Mouse (Mus musculus) kidney, adult 9 months (tissue): ENCODE results near the gene Lpin1.
A peak's percentile ranks its signal among the peaks of the same experiment; 100 is the strongest.

ENCODE experiments used
- DNase-seq: peaks from one replicate; pipeline ENCODE4 v3.0.0; 2022

Lpin1 gene

GRCm38 (mm10) chr12:16618512-16619274 lies 7.9 kb upstream of the Lpin1 start:
- DNase-seq: peak; percentile 96

DNA sequence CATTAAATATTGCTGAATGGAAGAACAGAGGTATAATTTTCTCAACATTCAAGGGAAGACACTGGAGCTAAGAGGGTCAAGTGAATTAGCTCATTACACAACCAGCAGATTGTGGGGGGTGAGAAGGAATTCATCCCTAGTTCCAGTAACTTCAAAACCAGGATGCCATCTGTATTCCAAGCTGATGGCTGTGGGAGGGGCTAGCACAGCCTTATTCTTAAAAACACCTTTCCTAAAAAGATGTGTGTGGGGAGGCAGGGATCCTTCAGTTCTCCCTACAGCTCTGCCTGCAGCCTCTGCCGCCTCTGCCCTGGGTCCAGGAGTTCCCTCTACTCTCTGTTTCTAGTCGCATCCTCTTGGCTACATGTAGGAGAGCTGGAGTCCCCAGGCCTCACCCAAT lies 5.0 kb upstream of the Lpin1 start:
- no peak for DNase-seq

DNA sequence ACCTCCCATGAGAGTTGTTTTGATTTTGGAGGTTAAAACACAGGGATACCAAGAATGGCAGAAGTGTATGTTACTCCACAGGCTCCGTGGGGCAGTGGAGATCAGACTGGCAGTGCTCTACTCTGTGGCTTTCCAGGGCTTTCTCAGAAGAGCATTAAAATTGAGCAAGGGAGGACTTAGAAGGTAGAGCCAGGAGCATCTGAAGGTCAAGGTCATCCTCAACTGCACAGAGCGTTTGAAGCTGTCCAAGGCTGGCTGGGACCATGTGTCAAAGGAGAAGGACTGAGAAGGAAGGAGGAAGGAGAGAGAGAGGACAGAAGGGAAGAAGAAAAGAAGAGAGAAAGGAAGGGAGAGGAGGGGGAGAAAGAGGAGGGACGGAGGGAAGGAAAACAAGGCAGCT lies 3.8 kb upstream of the Lpin1 start:
- no peak for DNase-seq

- DNase-seq: no peak
Measured at GRCm38 (mm10) chr12:16605624-16606023, 5.1 kb downstream of the Lpin1 start.

DNA sequence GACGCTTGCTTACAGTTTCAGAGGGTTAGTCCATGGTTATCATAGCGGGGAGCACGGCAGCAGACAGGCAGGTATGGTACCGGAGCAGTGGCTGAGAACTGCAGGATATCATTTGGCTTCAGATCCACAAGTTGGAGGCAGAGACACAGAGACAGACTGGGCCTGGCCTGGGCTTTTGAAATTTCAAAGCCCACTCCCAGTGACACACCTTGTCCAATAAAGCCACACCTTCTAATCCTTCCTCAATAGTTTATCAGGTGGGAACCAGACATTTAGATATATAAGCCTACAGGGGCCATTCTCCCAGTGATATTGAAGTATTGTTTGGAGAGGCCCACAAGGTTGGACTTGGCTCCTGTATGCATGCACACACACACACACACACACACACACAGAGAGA lies 8.5 kb downstream of the Lpin1 start:
- no peak for DNase-seq

DNA sequence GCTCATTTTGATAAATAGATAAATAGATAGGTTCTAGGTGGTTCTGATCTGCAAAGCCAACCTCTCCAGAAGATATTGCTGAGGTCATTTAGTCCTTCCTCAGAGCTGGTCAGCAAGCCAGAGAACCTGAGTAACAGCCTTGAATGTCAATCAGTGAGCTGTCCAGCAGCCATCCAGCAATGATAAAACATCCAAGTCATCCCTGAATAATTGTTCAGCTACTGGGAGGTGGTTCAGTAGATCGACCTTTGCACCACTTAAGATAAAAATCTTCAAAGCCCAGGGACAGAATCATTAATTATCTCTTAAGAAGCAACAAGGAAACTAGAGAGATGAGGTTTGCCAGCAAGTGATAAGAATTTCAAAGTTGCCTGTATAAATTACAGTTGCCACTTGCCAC lies 10.4 kb downstream of the Lpin1 start:
- no peak for DNase-seq

- DNase-seq: no peak
Measured at GRCm38 (mm10) chr12:16599359-16599758, 11.4 kb downstream of the Lpin1 start.

DNA sequence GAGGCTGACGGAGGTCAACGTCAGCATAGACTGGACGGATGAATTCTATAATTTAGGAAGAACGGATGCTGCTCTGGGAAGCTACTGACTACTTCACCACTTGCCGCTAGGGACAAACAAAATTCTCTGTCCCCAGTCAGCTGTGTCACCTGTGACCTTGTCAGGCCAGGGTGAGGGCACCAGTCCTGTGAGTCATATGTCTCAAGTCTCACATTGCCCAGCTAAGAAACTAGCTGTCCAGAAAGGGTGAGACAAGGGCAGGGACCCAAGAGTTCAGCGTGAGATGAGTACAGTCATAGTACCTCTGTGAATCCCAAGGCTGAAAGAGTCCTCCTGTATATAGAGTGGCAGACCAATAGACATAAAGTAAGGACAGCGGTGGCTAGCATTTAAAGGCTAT lies 17.0 kb downstream of the Lpin1 start:
- no peak for DNase-seq

GRCm38 (mm10) chr12:16593014-16593413 lies 17.8 kb downstream of the Lpin1 start:
- DNase-seq: no peak

GRCm38 (mm10) chr12:16592451-16592850 lies 18.3 kb downstream of the Lpin1 start:
- no peak for DNase-seq

DNA sequence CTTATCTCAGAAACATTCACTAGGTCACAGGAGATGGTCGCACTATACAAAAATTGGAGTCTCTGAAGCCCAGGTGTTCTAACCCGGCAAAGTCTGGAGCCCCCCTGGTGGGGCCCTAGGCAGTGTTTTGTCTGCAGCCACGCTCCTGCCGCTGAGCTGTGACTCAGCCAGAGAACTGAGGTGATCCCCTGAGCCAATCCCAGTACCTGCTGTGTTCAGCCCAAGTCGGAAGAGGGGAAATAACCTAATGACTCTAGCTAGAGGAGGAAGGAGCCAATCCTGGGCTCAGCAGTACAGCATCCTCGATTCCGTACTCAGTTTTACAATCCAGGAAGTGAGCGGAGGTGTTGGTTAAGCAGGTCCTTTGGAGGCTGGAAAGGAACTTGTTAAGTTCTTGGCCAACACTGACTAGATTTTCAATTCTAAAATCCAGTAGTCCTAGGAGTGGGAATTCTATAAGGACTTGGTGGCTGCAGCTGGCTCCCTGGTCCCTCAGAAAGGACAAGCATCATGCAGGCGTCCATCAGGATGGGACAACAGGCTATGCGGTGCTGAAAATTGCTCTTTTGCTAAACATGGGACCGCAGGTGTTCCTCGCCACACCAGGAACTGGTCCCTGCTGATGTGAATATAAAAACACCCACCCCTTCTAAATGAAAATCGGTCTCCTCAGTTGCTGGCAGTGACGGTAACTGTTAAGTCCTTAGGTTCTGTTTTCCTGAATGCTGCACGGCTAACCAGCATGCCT lies 19.1 kb downstream of the Lpin1 start:
- DNase-seq: peak; percentile 86

GRCm38 (mm10) chr12:16589966-16590365 lies 20.8 kb downstream of the Lpin1 start:
- peak; percentile 54 for DNase-seq

DNA sequence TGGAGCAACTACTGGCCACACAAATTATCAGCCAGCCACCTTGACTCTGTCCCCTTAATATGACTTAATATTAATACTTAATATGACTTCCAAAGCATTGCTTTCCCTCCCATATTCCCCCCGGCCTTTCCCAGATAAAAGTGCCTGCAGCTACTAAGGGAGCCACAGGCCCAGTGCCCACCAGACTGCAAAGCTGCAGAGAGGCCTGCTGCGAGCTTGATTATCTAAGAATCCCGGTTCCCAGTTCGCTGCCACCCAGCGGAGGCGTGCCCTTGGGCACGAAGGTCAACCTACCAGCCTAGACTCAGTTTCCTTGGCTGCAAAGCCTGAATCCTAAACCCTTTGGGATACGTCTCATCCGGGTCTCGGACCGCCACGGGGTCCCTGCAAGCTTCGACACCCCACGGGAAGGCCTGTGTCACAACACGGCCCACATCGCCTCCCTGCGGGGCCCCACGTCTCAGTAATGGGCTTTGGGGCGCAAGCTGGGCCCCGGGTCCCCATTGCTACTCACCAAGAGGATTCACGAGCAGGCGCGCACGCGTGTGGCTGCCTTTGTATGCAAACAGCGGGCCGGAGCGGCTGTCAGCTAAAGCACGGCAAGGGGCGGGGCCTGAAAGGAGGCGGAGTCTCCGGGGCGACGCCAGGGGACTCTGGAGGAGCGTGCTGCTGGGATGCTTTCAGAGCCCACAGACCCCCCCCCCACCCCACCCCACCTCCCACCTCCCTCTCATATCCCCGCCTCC lies 21.4 kb downstream of the Lpin1 start:
- peak; percentile 95 for DNase-seq

GRCm38 (mm10) chr12:16588396-16589042 lies 22.2 kb downstream of the Lpin1 start:
- peak; percentile 54 for DNase-seq

GRCm38 (mm10) chr12:16587767-16588166 lies 23.0 kb downstream of the Lpin1 start:
- DNase-seq: no peak

GRCm38 (mm10) chr12:16587111-16587510 lies 23.7 kb downstream of the Lpin1 start:
- peak; percentile 88 for DNase-seq

DNA sequence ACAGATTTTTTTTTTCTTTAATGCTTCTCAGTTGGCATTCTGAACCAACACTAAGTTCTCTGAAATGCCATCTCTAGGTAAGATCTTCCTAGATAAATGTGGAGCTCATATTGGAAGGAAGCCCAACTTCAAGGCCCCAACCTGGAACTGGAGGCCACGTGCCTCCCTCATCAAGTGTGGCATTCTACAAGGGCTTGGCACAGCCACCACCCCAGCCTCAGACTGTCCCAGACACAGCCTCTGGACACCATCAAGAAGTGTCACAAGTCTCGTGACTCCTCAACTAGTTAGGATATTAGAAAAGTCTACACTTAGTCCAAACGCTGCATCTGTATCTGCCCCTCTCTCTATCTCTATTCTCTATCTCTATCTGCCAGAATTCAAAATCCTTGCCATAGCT lies 25.8 kb downstream of the Lpin1 start:
- no peak for DNase-seq

DNA sequence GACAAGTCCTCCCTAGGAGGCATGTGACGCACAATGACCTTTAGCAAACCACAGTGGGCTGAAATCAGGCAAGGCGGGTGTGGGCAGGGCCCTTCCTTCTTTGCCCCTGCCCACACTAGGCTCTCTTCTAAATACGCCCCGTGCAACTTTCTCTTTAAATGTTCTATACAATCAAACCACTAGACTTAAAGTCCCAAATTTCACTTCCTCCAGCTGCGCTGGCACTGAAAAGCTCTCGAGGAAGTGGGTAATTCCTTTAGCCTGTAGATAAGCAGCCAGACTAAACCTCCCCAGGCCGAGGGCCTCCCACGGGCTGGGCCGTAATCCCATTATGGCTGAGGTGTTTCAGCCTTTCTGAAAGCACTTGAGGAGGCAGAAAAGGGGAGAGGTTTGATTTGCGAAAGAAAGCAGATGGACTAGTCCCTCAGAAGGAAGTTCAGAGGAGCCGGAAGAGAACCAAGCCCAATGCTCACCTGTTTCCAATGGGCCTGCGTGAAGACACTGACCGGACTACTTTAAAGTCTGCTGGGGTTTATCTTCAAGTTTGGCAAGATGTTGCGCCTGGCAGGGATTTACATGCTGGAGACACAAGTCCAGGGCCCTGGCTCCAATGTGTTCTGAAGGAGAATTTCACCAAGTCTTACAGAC lies 26.6 kb downstream of the Lpin1 start:
- no peak for DNase-seq

DNA sequence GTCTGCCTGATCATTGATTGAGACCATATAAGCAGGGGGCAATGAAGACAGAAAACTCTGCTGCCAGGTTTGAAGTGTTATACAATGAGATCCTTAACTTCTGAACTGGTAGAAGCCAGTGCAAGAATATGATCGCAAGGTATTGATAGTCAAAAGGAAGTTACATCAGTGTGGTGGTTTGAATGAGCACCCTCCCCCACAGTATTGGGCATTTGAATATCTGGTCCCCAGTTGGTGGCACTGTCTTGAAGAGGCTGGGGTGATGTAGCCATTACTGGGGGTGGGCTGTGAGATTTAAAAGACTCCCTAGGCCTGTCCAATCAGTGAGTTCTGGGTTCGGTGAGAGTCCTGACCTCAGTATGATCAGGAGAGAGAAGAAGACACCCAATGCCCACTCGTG lies 27.5 kb downstream of the Lpin1 start:
- no peak for DNase-seq

DNA sequence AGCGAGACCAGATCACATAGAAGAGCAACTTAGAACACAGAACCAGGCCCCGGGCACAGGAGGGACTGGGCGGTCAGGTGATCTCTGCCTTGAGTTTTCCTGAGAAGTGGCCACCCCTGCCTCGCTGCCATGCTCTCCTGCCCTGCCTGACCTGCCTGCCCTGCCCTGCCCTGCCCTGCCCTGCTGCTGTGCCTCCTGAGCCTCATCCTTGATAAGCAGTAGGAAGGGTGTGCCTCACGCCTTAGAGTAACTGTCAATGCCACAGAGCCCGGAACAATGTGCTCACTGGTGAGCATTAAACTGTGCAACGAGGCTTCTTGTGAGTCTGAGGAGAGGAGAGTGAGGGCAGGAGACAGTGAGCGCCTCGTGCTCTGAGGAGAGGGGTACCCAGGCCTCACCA lies 30.5 kb downstream of the Lpin1 start:
- no peak for DNase-seq

GRCm38 (mm10) chr12:16577665-16578233 lies 33.0 kb downstream of the Lpin1 start:
- no peak for DNase-seq

- no peak for DNase-seq
Measured at GRCm38 (mm10) chr12:16571278-16571677, 39.5 kb downstream of the Lpin1 start.
